Comparison of ENCODE assay signal across 9 mouse cellular contexts in genomic region chr8:124775695-124776094, GRCm38 (mm10). TPM values are rescaled to one million over a fixed set of nuclear protein-coding genes. Genes with fewer than 3 reads are reported as not detected.
DNase-seq lines count a peak whose midpoint lies in the region; ATAC-seq lines count a peak whose summit lies in the region.
"Had no signal": no experiment of that assay in that cellular context is flagged by ENCODE, and none has a peak within 500 bp of the region (broad histone marks: within the 10 kb centered on the region; RNA-seq: fewer than 3 reads in every experiment).

No protein-coding gene starts in this region.

- H3K4me1 ChIP-seq in forebrain, embryonic 14.5 days (ENCODE audit: control insufficient read depth, insufficient read depth, low read length): no peaks in the 10 kb centered on the region; the same call in 1 of the 2 replicates
- H3K4me1 ChIP-seq in hindbrain, embryonic 10.5 days (replicated peaks): peaks cover 13% of the 10 kb centered on the region

- H3K4me3 ChIP-seq in forebrain, embryonic 14.5 days (ENCODE audit: low read depth, low read length): peak overlapping the region; percentile 9; the same call in 1 of the 2 replicates
- H3K4me3 ChIP-seq in hindbrain, embryonic 10.5 days: peak overlapping the region; percentile 28
- H3K4me3 ChIP-seq: limb, embryonic 15.5 days had no signal

- ATAC-seq in forebrain, embryonic 14.5 days: no peak

- no peak overlapping the region for H3K4me2 ChIP-seq in forebrain, embryonic 14.5 days (ENCODE audit: low read length)
- H3K4me2 ChIP-seq: limb, embryonic 15.5 days had no signal

- WGBS in forebrain, embryonic 14.5 days: 15% methylated on average over 16 of the region's 16 CpGs
- 12% methylated on average over 16 of the region's 16 CpGs for WGBS in hindbrain, embryonic 10.5 days

- no peak overlapping the region for H3K27ac ChIP-seq in forebrain, embryonic 14.5 days (ENCODE audit: low read depth, low read length)
- no peak overlapping the region for H3K27ac ChIP-seq in hindbrain, embryonic 10.5 days
- H3K27ac ChIP-seq: limb, embryonic 15.5 days had no signal

- peak; percentile 44 for DNase-seq in Muller cell, postnatal 12 days (ENCODE audit: inconsistent ontology term)
- DNase-seq in cerebellum, adult 11 months: peak; percentile 82
- peak; percentile 81 for DNase-seq in forebrain, embryonic 14.5 days (ENCODE audit: low spot score)
- peak; percentile 79 for DNase-seq in hindbrain, embryonic 10.5 days (ENCODE audit: low spot score)
- DNase-seq in layer of hippocampus, adult 8-10 months (ENCODE audit: low spot score in 2 of 2): peak; percentile 38 to 75
- peak; percentile 80 for DNase-seq in lung, postnatal 10 days
- peak; percentile 65 for DNase-seq in ovary, postnatal 36 days (ENCODE audit: low spot score)
- DNase-seq in thymus, postnatal 36 days: peak; percentile 49 to 58

- H3K36me3 ChIP-seq in forebrain, embryonic 14.5 days (ENCODE audit: control insufficient read depth, insufficient read depth, low read length): no peaks in the 10 kb centered on the region
- H3K36me3 ChIP-seq in hindbrain, embryonic 10.5 days: no peaks in the 10 kb centered on the region
- H3K36me3 ChIP-seq: limb, embryonic 15.5 days had no signal

- H3K9me3 ChIP-seq in forebrain, embryonic 14.5 days (replicated peaks; ENCODE audit: control insufficient read depth, low read length): no peaks in the 10 kb centered on the region
- no peaks in the 10 kb centered on the region for H3K9me3 ChIP-seq in hindbrain, embryonic 10.5 days
- H3K9me3 ChIP-seq: limb, embryonic 15.5 days had no signal

- H3K27me3 ChIP-seq in forebrain, embryonic 14.5 days (replicated peaks; ENCODE audit: control insufficient read depth, insufficient read depth, low read length): 0 out of 2 replicates have a peak, but pooled peaks cover 3% of the 10 kb centered on the region
- peaks cover 27% of the 10 kb centered on the region for H3K27me3 ChIP-seq in hindbrain, embryonic 10.5 days (ENCODE audit: insufficient read depth, poor library complexity, severe bottlenecking)

- H3K9ac ChIP-seq in forebrain, embryonic 14.5 days (ENCODE audit: low read length): no peak overlapping the region
- H3K9ac ChIP-seq: limb, embryonic 15.5 days had no signal

RNA-seq across cellular contexts. Expression of gene Trim67, which starts 17.2 kb away (rescaled TPM):
- polyA plus RNA-seq in forebrain, embryonic 14.5 days (2014; fragmentation: Nextera tagmentation; extraction: Ambion mirVana): 16.5 and 22.0 TPM in 2 replicates
- polyA plus RNA-seq in hindbrain, embryonic 10.5 days (2016; fragmentation: Nextera tagmentation; extraction: Ambion mirVana): 0.81 and 3.3 TPM in 2 replicates
- 1 to 10 TPM; 1.9 to 2.3 (median 2.1) TPM for total RNA-seq in layer of hippocampus, adult 8-10 months (2022)

RNA-seq across cellular contexts. Expression of gene Fam89a, which starts 24.1 kb away (rescaled TPM):
- polyA plus RNA-seq in forebrain, embryonic 14.5 days (2014; fragmentation: Nextera tagmentation; extraction: Ambion mirVana): 0.27 and 0.38 TPM in 2 replicates
- 4.3 and 6.7 TPM in 2 replicates for polyA plus RNA-seq in hindbrain, embryonic 10.5 days (2016; fragmentation: Nextera tagmentation; extraction: Ambion mirVana)
- 1 to 10 TPM in 1 of 4 experiments, under 1 TPM in 3; 0.56 to 1.2 (median 0.73) TPM for total RNA-seq in layer of hippocampus, adult 8-10 months (2022)

RNA-seq across cellular contexts. Expression of gene Arv1, which starts 53.8 kb away (rescaled TPM):
- polyA plus RNA-seq in forebrain, embryonic 14.5 days (2014; fragmentation: Nextera tagmentation; extraction: Ambion mirVana): 26.6 and 27.9 TPM in 2 replicates
- polyA plus RNA-seq in hindbrain, embryonic 10.5 days (2016; fragmentation: Nextera tagmentation; extraction: Ambion mirVana): 34.3 and 38.1 TPM in 2 replicates
- 10 to 100 TPM; 13.3 to 17.5 (median 15.2) TPM for total RNA-seq in layer of hippocampus, adult 8-10 months (2022)

RNA-seq across cellular contexts. Expression of gene Ttc13, which starts 53.9 kb away (rescaled TPM):
- polyA plus RNA-seq in forebrain, embryonic 14.5 days (2014; fragmentation: Nextera tagmentation; extraction: Ambion mirVana): 48.7 and 58.3 TPM in 2 replicates
- polyA plus RNA-seq in hindbrain, embryonic 10.5 days (2016; fragmentation: Nextera tagmentation; extraction: Ambion mirVana): 49.2 and 49.7 TPM in 2 replicates
- 10 to 100 TPM; 42.9 to 55.7 (median 47.1) TPM for total RNA-seq in layer of hippocampus, adult 8-10 months (2022)
